Mouse (Mus musculus): ENCODE measurements at regions not wholly inside any gene's neighbourhood (a gene's known extent, or its start where the extent isn't known, plus 50 kb on each side); places are given as distances from the start of the nearest gene placed in this dataset.
"Not testable (repeated sequence)": the region's sequence is repeated elsewhere in the genome, so short reads cannot be mapped to it uniquely, and the experiment has no call there.

GRCm38 (mm10) chr3:98968811-98969210 lies 75.8 kb upstream of the Hao2 start:
- DNase-seq, result no peak

GRCm38 (mm10) chr3:98975777-98976176 lies 82.7 kb upstream of the Hao2 start:
- DNase-seq, result no peak

- no peak for DNase-seq
Measured at GRCm38 (mm10) chr3:98982787-98983186, 89.7 kb upstream of the Hao2 start.

- DNase-seq, result not testable (repeated sequence)
Measured at GRCm38 (mm10) chr3:98987266-98987665, 94.2 kb upstream of the Hao2 start.

- DNase-seq, result no peak
Measured at GRCm38 (mm10) chr3:98990801-98991200, 97.8 kb upstream of the Hao2 start.

GRCm38 (mm10) chr3:98991276-98991675 lies 98.2 kb upstream of the Hao2 start:
- no peak for DNase-seq

GRCm38 (mm10) chr3:98994086-98994485 lies 101.0 kb upstream of the Hao2 start:
- DNase-seq, result no peak

GRCm38 (mm10) chr3:99030636-99031035 lies 110.2 kb upstream of the Wars2 start:
- DNase-seq, result no peak

GRCm38 (mm10) chr3:99046190-99046589 lies 94.7 kb upstream of the Wars2 start:
- no peak for DNase-seq

- no peak for DNase-seq
Measured at GRCm38 (mm10) chr3:99047156-99047555, 93.7 kb upstream of the Wars2 start.

GRCm38 (mm10) chr3:99049305-99049704 lies 91.6 kb upstream of the Wars2 start:
- DNase-seq, result no peak

GRCm38 (mm10) chr3:99052176-99052575 lies 88.7 kb upstream of the Wars2 start:
- peak; percentile 39 for DNase-seq

- no peak for DNase-seq
Measured at GRCm38 (mm10) chr3:99067168-99067567, 73.7 kb upstream of the Wars2 start.

All from adrenal gland, postnatal 25 days (tissue).